Mouse (Mus musculus): ENCODE data around the gene Gm28845.
"Not testable (repeated sequence)": the region's sequence is repeated elsewhere in the genome, so short reads cannot be mapped to it uniquely, and the experiment has no call there.

The Gm28845 gene

DNA sequence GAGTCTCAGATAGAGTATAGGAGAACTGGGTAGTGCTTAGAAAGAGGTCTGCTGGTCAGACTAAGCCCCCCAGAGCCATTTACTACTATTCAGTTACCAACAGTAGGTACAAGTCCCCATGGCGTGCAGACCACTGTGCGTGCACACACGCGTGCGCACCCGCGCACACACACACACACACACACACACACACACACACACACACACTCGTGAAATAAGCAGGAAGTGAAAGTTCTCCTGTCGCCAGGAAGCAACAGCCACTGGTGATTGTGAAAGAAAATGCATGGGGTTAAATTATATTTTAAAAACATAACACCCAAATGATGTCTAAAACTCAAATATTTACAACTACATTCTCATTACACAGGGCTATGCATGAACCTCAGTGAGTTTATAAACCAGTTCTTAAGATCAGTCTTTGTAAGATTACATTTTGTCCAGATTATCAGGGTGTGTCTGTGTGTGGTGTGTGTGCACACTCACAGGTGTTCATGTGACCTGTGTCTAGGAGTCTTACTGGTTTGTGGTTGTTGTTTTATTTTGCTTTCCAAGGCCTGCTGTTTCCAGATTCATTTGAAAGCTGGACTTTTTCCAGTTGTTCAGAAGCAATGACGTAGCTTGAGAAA lies 11.6 kb downstream of the Gm28845 start:
- no peak for DNase-seq (ENCODE audit: low read depth)

DNA sequence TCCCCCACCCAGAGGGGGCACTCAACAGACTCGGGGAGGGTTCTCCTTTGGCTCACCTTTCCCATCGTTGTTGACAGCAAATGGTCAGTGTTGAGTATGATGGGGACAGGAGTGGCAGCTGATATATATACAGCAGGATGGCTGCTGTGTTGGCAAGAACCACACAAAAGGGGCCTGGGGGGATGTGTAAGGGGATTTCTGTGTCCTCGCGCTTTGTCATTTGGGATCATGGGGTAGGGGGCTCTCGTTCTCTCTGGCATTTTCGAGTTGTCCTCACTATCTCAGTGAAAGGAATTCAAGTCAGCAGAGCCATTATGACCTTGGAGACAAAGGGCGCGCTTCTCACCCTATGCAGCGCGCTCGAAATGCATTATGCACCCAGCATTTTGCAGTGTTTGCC lies 16.1 kb downstream of the Gm28845 start, which contains the start of gene Cryga:
TSS of gene Cryga (minus strand) at position 101 of the 400 bp plus-strand sequence.
- DNase-seq (ENCODE audit: low read depth) = no peak

- no peak for DNase-seq (ENCODE audit: low read depth)
Measured at GRCm38 (mm10) chr1:65096953-65097352, 22.4 kb downstream of the Gm28845 start.

GRCm38 (mm10) chr1:65091566-65091965 lies 27.8 kb downstream of the Gm28845 start:
- DNase-seq (ENCODE audit: low read depth) = peak; percentile 41

- DNase-seq (ENCODE audit: low read depth) = peak; percentile 66
Measured at GRCm38 (mm10) chr1:65090370-65090769, 29.0 kb downstream of the Gm28845 start.

GRCm38 (mm10) chr1:65088567-65089356 lies 30.6 kb downstream of the Gm28845 start:
- no peak for DNase-seq (ENCODE audit: low read depth)

DNA sequence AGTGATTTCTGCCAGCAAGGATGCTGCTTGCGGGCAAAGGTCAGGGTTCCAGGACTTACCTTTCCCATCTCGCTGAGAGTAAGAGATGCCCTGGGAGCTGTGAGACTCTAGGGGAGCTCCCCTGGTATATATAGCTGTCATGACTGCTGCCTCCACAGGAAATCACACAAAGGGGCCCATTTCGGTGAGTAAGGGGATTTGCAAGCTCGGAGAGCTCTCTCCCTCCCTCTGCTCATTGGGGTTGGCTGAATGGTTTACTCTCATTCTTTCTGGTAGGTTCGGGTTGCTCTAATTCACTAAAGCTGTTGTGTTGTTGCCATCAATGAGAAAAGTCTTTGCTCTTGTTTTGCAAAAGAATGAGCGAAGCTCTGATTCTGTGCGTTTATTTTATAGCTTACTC lies 37.2 kb downstream of the Gm28845 start, which contains the start of gene Crygb:
TSS of gene Crygb (minus strand) at position 101 of the 400 bp plus-strand sequence.
- no peak for DNase-seq (ENCODE audit: low read depth)

- DNase-seq (ENCODE audit: low read depth) = peak; percentile 52
Measured at GRCm38 (mm10) chr1:65075607-65076006, 43.8 kb downstream of the Gm28845 start.

DNA sequence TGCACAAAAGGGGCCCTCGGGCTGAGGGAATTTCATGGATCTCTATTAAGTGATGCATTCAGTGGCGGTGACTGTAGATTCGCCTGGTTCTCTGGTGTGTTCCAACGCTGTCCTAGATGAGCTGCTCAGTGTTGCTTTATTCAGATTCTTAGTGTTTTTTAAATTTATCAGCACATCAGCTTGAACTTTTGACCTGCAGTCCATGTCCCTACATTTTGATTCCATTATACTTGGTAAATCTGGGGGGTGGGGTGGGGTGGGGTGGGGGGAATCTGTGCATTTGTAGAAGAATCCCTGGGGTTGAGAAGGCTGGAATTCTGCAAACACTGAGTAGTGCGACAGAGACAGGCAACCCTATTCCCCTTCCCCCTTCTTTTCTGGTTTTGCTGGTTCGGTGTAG lies 45.8 kb downstream of the Gm28845 start, which contains the start of gene Crygc:
TSS of gene Crygc (minus strand) at position 101 of the 400 bp plus-strand sequence.
- no peak for DNase-seq (ENCODE audit: low read depth)

DNA sequence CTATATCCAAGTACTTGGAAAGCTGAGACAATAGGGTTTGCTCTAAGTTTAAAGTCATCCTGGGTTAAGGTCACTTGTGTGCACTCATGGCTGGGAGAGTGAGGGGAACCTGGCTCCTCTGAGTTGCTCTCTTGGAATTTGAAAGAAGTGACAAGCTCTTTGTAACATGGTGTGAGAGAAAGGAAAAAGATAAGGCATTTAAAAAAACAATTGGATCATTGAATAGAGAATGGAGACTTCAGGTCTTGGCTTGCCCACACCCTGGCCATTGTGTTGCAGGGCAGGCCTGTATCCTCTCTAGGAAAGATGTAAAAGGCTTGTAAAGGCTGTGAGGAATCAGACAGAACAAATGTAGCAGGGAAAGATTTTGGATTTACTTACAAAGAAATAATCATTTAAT lies 51.5 kb downstream of the Gm28845 start:
- DNase-seq (ENCODE audit: low read depth) = no peak

- DNase-seq (ENCODE audit: low read depth) = peak; percentile 17
Measured at GRCm38 (mm10) chr1:65064201-65064600, 55.2 kb downstream of the Gm28845 start.

DNA sequence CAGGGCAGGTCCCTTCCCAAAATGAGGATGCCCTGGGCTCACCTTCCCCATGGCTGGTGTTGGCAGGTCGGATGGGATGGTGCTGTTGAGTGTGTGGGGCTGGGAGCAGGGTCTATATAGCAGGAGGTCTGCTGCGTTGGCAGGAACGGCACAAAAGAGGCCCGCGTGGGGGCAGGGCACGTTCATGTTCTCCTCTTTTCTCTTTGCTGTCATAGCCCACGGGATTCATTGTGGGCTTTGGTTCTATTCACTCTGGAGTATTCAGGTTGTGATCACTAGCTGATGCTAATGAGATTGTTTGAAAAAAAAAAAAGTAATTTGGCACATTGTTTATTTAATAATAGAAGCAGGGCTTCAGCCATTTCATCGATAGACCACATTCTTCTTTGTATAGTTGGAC lies 56.0 kb downstream of the Gm28845 start, which contains the start of gene Crygd:
TSS of gene Crygd (minus strand) at position 101 of the 400 bp plus-strand sequence.
- DNase-seq (ENCODE audit: low read depth) = no peak

DNA sequence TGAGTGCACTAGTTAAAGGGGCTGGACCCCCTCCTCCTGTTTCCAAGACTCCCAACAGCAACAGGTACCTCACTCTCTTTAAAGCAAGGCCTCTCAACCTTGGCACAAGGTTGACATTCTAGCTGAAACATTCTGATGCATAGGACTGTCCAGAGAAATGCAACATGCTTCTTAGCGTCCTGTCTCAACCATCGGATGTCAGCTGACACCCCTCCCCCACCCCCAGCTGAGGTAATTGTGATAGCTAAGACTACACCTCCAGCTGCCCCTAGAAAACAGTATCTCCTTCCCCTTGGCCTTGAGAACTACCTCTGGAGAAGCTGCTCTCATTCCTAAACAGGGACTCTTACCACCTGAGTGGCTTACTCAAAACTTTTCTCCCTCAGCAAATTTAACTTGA lies 67.2 kb downstream of the Gm28845 start:
- DNase-seq (ENCODE audit: low read depth) = no peak

DNA sequence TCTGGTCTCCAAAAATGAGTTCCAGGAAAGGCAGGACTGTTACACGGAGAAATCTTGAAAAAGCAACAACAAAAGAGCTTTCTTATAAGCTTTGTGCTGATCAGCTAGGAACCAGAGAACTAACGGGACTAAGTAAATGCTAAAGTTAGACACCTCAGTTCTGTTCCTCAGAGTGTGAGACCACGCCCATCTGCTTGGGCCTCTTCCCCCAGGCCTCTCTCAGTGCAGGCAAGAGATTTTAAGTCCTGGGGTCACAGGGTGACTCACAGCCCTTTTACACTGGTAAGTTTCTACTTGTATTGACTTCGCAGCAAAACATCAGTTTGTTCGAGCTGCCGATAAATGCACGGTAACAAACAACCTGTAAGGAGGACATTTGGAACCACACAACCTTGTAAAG lies 67.7 kb downstream of the Gm28845 start:
- peak; percentile 30 for DNase-seq (ENCODE audit: low read depth)

- DNase-seq (ENCODE audit: low read depth) = not testable (repeated sequence)
Measured at GRCm38 (mm10) chr1:65050952-65051351, 68.4 kb downstream of the Gm28845 start, which contains the start of gene Cryge. Gene Cryge (minus strand): TSS chr1:65051149.

Measured in NIH3T3 (cell line).